Mouse (Mus musculus) brain, embryonic 18.5 days (tissue): Measurements from ENCODE around the gene Cd38.
"Not testable (repeated sequence)": the region's sequence is repeated elsewhere in the genome, so short reads cannot be mapped to it uniquely, and the experiment has no call there.

Experiments used
- DNase-seq: peaks from one replicate; pipeline ENCODE4 v3.0.0-alpha.2; 2012; ENCODE audit warnings: low read depth, low spot score

Cd38 gene

GRCm38 (mm10) chr5:43859663-43860062 is 8.7 kb upstream of the Cd38 start:
- no peak for DNase-seq

- DNase-seq = no peak
Observed at GRCm38 (mm10) chr5:43860096-43860495, 8.3 kb upstream of the Cd38 start.

- DNase-seq = no peak
Observed at GRCm38 (mm10) chr5:43860670-43861431, 7.5 kb upstream of the Cd38 start.

- no peak for DNase-seq
Observed at GRCm38 (mm10) chr5:43863642-43864041, 4.7 kb upstream of the Cd38 start.

- DNase-seq = no peak
Observed at GRCm38 (mm10) chr5:43865316-43865715, 3.0 kb upstream of the Cd38 start.

- no peak for DNase-seq
Observed at GRCm38 (mm10) chr5:43868711-43869600, 603 bp downstream of the Cd38 start.

GRCm38 (mm10) chr5:43871845-43872244 is 3.5 kb downstream of the Cd38 start:
- no peak for DNase-seq

GRCm38 (mm10) chr5:43872652-43873051 is 4.3 kb downstream of the Cd38 start:
- no peak for DNase-seq

- DNase-seq = no peak
Observed at GRCm38 (mm10) chr5:43882034-43882433, 13.7 kb downstream of the Cd38 start.

- no peak for DNase-seq
Observed at GRCm38 (mm10) chr5:43885060-43885820, 16.9 kb downstream of the Cd38 start.

- DNase-seq = no peak
Observed at GRCm38 (mm10) chr5:43892386-43892785, 24.0 kb downstream of the Cd38 start.

GRCm38 (mm10) chr5:43894113-43894512 is 25.8 kb downstream of the Cd38 start:
- DNase-seq = no peak

GRCm38 (mm10) chr5:43895931-43896330 is 27.6 kb downstream of the Cd38 start:
- DNase-seq = no peak

- no peak for DNase-seq
Observed at GRCm38 (mm10) chr5:43904685-43905084, 36.3 kb downstream of the Cd38 start.

GRCm38 (mm10) chr5:43909213-43909612 is 40.9 kb downstream of the Cd38 start:
- no peak for DNase-seq

GRCm38 (mm10) chr5:43910006-43910405 is 41.7 kb downstream of the Cd38 start:
- no peak for DNase-seq

- not testable (repeated sequence) for DNase-seq
Observed at GRCm38 (mm10) chr5:43912844-43913243, 44.5 kb downstream of the Cd38 start, which contains the start of gene Gm7879. Gene Gm7879, plus strand, starts transcription at chr5:43913144.

GRCm38 (mm10) chr5:43915261-43915886 is 47.0 kb downstream of the Cd38 start:
- DNase-seq = no peak

- DNase-seq = no peak
Observed at GRCm38 (mm10) chr5:43921877-43922276, 53.5 kb downstream of the Cd38 start.

- DNase-seq = no peak
Observed at GRCm38 (mm10) chr5:43923933-43924332, 55.6 kb downstream of the Cd38 start.

- DNase-seq = no peak
Observed at GRCm38 (mm10) chr5:43927729-43928128, 59.4 kb downstream of the Cd38 start.
